Mouse (Mus musculus) heart, postnatal 10 days (tissue): ENCODE measurements around the gene Gm21119. TPM values are rescaled to one million over a fixed set of nuclear protein-coding genes. Genes with fewer than 3 reads are reported as not detected.
"Not testable (repeated sequence)": the region's sequence is repeated elsewhere in the genome, so short reads cannot be mapped to it uniquely, and the experiment has no call there.

ENCODE experiments used
- DNase-seq, 2 experiments: peaks; one replicate each; pipeline ENCODE4 v3.0.0; 2021
- intact Hi-C: fragments of 180-260 bp; cut with DNase I; formaldehyde crosslinking; loops from one replicate; pipeline ENCODE4 v1.15.1; 2025
- total RNA-seq, 2 experiments: library from RNA; stranded (reverse); gene quantifications; 2 replicates each; pipeline ENCODE4 v1.2.3; 2021

The Gm21119 gene
- total RNA-seq, 2 experiments from 2014 or later, result 0.47 to 0.96 TPM

DNA sequence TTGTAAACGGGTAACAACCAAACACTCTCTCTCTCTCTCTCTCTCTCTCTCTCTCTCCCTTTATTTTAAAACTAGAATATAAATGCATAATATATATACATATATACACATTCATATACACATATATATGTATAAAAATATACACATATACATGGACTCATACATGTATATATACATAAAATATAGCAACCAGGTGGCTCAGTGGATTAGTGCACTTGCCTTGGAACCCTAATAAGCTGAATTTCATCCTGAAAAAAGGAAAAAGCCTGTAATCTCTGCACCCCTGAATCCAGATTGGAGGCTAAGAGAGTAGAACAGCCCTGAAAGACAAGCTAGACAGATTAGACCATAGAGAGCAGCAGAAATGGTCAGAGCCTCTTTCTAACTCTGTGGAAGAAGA is 28.8 kb downstream of the Gm21119 start:
- intact Hi-C loops, result not testable (repeated sequence)
- peak; percentile 9 to 11 for DNase-seq

DNA sequence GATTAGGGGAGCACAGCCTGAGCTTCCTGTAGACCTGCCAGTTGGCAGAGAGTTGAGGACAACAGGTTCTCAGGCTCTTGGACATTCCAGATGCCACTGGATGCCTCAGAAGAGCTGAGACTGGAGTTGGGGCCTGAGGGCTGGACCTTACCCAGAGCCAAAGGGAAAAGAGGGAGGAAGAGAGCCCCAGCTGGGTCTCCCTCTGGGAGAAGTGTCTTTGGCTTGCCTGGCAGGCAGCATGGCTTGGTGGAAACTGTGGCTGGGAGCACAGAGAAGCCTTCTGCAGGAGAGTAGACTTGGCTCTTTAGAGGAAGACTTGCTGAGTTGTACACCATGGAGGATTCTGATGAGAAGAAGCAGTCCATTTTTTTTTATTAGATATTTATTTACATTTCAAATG is 38.3 kb downstream of the Gm21119 start:
- peak; percentile 2 to 4 for DNase-seq
- intact Hi-C loops, result not testable (repeated sequence)

DNA sequence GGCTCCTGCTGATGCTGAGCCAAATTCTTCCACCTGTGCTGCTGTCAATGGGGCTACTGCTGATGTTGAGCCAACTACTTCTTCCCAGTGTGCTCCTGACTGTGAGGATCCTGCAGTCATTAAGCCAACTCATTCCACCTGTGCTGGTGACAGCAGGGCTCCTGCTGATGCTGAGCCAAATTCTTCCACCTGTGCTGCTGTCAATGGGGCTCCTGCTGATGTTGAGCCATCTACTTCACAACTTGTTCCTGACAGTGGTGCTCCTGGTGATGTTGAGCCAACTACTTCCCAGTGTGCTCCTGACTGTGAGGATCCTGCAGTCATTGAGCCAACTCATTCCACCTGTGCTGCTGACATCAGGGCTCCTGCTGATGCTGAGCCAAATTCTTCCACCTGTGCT is 63.7 kb downstream of the Gm21119 start:
- DNase-seq, result peak in 1 of 2 experiments; percentile 0

More for the DNA sequence above, 63.7 kb downstream of the Gm21119 start:
- intact Hi-C loops, result not testable (repeated sequence)
